Mouse (Mus musculus): Measurements from ENCODE around the gene Meis2. TPM values are rescaled to one million over a fixed set of nuclear protein-coding genes. Genes with fewer than 3 reads are reported as not detected.

Gene Meis2
- polyA plus RNA-seq, 2 experiments from 2014 or later: 0.26 TPM; not detected in 1

DNA sequence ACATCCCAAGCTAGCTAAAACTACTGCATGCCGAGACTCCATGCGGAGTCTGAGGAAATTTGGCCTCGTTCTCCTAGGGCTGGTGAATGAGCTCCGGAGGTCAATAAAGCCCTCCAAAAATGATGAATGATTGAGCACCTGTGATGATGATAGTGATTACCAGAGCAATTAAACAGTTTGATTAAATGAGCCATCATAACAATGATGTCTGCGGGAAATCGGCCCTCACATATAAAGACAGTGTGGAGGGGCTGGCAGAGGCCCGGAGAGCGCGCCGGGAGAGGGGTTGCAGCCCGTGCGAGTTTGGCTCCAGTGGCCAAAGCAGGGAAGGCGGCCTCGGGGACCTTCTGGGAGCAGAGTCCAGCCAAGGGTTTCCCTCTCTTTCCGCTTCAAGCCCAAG, 2.1 kb upstream of the Meis2 start:
- ATAC-seq: no peak

DNA sequence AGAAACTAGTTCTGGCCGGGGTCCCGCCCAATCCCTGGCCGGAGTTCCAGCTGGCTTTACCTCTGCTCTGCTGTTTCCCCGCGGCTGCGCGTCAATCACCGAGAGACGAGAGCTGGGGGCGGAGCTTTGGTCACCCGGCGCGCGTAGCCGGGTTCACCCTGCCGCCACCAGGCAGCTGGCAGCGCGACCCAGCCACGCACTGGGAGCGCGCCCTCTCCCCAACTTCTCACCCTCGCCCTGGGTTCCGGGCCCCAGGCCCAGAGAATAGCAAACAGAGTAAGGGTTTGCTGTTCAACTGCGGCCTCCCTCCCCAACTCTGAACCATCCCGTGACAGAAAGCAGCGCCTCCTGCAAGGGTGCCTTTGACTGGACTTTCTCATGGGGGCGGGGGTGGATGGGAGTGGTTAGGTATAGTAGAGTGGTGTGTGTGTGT, 1.4 kb upstream of the Meis2 start:
- peak; percentile 56 for ATAC-seq

DNA sequence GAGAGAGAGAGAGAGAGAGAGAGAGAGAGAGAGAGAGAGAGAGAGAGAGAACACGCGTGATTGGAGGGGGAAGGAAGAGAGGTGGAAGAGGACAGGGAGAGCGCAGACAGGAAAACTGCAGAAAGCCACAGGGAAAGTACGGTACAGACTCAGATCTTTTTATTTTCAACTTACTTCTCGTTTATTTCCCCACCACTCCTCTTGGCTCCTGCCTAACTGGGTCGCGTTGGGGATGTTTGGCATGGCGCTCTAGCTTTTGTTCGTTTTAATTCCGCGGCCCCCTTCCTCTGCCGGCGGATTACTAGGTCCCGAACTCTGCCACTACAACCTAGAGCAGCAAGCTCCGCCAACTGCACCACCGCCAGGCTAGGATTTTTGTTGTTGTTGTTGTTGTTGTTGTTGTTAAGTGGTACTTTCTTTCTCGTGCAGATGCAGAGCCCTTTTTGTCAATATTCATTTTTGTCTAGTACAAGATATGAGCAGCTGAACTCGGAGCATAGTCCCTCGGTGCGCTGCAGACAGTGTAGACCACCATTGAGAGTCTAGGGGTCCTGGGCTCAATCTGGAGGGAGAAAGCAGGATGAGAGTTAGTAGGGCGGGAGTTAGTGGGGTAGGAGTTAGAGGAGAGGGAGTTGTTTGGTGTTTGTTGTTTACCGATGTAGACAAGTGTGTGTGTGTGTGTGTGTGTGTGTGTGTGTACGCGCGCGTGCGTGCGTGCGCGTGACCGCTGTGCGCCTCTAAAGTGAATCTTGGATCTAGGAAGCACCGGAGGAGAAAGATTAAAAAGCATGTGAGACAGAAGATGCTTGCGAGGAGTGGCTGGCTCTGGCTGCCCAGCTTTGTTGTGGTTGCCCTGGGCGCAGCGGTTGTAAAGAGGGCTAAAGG, 660 bp upstream of the Meis2 start:
- ATAC-seq: peak; percentile 5

DNA sequence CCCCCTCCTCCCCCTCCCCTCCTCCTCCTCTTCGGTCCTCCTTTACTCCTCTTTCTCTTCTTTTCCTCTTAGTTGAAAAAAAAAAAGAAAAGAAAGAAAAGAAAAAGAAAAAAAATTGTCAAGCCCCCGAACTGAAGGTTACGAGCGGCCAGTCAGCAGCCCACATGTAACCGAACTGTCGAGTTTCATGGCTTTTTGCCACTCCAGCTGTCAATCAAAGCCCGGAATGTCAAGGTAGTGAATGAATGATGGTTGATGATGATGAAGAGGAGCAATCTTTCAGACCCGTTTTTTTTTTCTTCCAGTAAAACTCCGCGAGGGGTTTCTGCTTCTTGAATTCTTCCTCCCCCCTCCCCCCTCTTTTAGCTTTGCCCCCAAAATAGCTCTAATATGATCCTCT, 582 bp downstream of the Meis2 start:
- ATAC-seq: no peak

DNA sequence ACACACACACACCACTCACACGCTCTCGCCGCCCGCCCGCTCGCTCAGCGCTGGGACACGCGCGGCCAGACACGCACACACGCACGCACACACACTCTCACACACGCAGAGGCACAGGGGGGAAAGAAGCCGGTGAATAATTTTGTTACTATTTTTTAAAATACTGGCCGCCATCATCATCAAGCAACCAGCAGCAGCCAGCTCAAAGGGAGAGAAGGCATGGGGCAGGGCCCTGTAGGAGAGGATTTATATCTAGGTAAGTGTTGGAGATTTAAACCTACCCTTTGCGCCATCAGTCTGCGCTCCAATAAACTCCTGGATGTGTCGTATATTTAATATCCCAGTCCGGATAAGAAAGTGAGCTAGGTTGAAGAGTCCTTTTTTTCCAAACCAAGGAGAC, 1.1 kb downstream of the Meis2 start:
- ATAC-seq: peak; percentile 11

DNA sequence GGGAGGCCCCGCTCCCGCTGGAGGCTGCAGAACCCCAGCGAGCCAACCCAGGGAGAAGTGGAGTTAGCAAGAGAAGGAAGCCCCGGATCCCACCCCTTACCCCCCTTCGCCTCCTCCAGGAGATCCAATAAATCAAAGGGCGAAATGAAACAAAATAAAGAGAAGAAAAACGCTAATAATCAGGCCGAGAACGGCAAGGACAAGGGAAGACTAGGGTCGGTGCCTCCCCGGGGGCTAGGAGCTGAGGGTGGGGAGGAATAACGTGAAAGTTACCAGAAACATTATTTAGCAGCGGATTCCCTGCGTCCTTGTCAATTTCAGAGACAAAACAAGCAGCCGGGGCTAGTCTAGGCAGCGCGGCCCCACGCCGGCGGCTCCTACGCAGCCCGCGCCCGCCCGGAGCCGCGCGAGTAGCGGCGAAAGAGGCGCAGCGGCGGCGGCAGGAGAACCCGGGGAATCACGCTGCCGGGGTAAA, 1.8 kb downstream of the Meis2 start:
- no peak for ATAC-seq

DNA sequence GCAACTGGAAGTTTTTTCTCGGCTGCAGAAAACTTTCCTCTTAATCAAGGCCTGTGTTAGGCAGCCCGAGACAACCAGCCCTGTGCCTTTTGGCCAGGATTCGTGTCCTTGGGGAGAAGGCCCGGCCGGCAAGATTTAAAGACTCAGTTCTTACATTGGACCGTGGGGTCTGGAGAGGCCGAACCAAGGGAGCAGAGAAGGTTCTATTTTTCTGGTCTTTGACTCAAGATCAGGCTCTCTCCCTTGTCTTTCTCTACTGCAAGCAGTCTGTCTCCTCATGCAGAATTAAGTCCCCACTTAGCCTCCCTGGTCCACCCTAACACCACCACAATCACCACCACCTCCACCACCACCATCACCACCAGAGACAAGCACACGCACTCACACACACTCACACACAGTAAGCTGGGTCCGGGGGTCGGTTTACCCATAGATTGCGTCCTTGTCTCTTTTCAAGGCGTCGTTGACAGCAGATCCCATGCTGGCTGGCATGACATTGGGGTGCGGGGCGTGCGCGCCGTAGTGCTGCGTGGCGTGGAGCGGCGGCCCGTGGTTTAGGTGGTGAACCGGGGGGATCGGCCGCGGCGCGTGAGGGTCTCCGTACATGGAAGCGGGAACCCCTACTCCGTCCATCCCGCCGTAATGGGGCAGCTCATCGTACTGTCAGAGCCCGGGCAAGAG, 2.7 kb downstream of the Meis2 start:
- ATAC-seq: no peak

DNA sequence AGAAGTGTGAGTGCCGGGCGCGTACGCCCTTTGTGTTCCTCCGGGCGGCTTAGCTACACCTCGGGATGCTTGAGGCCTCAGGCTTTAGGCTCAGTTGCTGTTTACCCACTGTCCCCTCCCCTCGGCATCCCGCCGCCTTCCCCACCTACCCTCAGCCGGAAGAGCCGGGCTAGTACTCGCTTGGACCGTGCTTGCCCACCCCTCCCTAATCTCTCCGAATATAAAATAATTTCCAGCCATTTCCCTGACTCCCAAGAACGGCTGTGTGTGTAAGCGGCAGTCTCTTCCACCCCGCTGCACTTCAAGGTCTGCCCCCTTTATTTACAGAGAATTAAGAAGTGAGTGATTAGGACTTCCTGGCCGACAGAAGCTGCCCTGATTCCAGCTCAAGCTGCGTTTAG, 3.4 kb downstream of the Meis2 start:
- no peak for ATAC-seq

DNA sequence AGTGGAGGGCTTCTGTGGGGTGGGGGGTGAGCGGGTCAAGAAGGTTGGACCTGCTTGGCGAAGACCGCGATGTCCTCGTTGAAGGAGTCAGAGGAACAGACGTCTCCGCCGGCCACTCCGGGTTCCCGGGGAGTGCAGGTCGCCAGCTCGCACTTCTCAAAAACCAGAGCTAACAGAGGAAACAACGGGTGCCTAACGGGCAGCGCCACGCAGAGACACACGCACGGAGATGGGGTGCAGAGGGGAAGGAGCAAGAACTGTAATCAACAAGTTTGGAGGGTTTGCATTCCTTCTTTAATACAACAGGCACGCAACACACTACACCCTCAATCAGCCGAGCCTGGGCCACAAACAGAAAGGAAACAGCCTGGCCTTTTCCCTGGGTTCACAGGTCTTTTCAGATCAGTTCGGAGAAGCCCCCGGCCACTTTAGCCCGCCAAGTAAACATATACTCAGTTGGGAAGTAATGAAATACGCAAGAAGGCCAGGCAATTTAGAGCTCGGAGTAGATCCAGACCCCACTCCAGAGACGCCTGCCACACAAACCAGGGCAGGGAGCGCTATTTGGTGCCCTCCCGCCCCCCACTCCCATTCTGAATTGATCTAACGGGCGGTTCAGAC, 4.1 kb downstream of the Meis2 start:
- ATAC-seq: no peak

DNA sequence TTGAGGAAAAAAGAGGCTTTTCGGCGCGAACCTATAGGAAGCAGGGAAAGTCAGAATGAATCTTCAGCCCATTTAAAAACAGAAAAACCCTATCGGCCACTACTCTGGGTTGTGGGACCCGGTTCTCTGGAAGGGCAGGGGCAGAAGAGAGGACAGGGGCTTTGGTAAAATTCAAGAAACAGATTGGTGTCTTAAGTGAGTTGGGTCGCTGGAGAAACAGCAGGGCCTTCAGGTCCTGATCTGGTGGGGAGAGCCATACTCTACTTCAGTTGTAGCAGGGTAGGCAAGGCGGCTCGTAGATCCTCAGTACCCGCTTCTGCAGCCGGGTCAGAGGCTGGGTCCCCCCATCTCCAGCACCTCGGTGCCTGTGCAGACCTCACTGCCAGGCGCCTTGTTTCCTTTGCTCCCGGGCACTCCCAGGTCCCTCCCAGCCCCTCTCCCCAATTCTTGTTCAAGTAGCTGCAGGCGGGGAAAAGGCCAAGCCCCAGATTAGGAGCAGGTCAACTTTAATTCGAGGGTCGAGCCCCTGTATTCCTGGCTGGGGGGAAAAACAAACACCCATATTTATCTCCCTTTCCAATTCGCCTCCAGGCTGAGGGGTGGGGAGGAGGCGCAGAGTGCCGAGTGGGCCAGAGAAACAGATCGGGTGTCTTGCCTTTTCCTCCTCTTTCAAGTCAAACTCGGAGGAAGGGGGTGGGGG, 4.8 kb downstream of the Meis2 start:
- ATAC-seq: no peak

DNA sequence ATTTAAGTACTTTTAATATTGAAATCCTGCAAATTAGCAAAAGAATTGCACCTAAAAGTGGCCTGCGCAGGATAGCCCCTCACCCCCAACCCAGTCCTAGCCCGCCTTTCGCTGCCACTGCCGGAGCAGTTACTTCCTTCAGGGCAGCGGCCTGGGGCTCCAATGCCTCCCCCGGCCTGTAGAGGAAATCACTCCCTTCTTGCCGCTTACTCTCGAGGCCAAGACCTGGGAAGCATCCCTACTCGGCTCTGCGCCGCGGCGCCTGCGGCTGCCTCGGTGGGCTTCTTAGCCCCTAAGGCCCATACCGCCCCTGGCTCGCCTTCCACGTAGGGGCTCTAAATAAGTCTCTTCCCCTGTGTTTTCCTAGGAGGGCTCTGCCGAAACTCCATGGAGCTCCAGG, 5.4 kb downstream of the Meis2 start:
- ATAC-seq: no peak

DNA sequence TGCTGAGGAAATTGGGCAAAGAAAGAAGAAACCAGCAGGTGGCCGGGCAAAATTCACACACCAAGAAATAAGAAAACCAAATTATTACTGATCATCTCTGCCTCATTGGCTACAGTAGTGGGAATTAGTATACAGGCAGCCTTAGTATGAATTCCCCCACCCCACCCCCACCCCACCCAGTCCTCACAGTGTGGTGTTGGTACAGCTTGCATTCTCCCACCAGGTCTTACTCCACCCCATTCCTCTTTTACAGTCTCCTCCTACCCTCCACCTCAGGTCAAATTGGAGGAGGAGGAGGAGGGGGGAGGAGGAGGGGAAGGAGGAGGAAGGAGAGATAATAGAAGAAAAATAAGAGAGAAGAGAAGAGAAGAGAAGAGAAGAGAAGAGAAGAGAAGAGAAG, 6.0 kb downstream of the Meis2 start:
- no peak for ATAC-seq

DNA sequence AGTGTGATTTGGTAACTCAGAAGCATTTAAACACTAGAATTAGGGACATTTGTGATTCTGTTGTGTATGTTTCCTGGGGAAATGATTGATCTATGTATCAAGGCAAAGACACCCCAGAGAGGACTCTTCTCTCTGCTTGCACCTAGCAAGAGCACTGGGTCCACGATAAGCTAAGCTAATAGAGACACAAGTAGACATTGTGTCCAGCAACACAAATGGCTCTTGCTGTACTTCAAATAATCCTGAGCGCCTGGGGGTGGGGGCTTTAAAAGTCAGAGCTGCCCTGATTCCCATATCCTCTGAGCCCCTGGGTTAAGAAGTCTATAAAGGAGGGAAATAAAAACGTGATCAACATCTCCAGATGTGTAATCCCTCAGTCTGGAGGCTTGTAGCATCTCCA, 6.6 kb downstream of the Meis2 start:
- ATAC-seq: no peak

DNA sequence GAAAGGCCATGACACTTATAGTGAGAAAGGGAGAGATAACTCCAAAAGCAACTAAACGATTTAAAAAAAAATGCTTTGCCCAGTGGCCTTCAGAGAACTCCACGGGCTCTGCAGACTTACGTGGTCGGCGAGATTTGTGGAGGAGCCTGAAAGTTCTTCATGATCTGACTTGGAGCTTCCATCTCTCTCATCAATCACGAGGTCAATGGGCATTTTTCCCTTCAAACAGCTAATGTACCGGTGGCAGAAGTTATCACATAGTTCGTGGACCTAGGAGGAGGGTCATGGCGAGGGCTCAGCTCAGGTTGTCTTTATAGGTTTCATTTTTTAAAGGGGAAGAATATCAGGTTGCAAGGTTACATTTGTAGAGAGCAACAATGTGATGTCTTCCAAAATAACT, 7.1 kb downstream of the Meis2 start:
- ATAC-seq: no peak

DNA sequence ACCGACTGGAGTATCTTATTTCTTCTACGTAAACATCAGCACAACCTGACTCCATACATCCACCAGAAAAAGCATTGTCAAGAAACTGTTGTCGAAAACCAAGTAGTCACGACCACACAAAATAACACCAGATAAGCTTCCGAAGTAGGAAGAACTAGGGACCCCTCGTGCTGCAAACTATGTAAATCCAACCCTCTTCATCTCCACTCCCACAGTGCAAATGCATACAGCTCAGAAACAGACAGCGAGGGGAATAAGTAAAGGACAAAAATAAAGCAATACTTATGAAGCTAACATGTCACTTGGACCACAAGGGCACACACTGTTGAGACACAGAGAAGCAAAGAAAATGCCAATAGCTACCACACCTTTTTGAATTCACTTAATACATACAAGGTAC, 8.8 kb downstream of the Meis2 start:
- no peak for ATAC-seq

DNA sequence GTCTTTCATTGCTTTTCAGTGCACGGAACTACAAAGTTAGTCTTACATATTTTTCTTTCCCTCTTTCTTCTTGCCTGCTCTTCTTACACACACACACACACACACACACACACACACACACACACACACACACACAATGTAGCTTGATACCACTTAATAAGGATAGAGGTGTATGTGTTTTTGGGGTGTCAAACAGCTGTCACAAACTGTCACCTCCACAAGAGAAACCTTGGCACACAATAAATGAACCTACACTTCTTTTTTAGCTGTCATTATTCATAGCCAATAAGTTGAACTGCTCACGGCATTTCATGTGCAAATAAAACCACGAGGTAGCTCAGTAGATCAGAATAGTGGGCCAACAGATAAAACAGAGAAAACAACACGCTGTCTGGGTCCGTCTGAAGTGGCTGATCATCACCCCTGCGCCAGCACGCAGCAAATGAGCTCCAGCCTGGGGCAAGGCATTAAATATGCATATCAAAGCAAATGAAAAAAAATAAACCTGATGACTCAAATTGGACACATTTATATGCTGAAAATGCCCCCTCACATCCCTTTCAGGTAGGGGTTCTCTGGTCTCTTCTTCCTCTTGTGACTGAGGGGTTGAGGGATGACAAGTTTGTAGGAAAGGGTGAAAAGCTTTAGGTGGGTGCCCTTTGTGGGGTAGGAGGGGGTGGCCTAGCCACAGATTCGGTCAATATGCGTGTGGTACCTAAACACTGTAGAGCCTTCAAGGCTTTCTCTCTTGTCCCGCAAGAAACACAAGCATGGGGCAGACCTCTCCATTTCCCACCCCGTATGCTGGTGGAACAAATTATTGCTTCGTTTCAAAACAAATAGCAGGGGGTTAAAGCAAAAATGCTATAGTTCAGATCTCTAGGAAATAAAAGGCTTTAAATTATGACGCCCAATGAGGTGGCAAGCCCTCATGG, 9.7 kb downstream of the Meis2 start:
- no peak for ATAC-seq

DNA sequence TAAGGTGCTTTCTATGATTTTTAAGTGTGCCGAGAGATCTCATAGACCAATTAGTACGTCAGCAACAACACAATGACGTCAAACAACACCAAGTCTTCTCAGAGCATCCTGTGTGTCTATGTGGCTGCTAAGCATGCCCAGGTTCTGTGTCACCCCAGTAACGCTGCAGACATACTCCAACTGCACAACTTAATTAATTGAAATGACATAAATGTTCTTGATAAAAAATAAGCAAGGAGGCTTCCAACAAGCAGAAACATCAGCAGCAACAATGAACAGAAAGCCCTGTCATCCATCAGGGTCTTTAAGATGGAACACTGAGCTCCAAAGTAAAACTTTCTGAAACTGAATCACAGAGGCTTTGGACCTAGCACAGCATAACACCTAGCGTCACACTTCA, 11.7 kb downstream of the Meis2 start:
- no peak for ATAC-seq

DNA sequence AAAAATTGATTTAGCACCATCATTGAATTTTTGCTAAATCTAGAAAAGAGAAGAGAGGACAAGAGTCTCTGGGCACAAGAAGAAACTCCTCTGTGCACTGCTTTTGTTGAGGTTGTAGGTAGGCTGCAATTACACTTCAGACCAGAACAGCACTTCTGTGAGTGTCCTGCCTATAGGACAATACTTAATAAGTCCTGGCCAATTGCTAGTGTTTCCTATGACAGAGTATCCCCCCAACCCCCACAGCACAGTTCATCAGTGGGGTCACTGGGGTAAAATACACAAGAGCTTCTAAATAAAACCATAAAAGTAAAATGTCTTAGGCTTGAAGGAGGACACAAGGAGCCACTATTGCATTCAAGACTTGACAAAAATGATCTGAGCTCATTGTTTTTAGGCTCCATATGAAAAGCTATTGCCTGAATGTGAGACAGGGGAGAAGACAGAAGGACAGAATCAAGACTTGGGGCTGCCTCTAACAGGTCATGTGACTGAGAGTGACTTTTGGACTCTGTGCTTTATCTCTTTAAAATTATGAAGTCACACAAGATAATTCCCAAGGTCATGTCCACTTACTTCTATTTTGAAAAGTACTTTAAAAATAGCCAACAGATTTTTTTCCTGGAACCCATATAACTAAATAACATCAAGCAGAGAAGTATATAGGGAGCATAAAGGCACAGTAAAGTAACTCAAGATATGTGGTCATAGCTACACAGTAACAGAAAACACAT, 12.8 kb downstream of the Meis2 start:
- ATAC-seq: no peak

DNA sequence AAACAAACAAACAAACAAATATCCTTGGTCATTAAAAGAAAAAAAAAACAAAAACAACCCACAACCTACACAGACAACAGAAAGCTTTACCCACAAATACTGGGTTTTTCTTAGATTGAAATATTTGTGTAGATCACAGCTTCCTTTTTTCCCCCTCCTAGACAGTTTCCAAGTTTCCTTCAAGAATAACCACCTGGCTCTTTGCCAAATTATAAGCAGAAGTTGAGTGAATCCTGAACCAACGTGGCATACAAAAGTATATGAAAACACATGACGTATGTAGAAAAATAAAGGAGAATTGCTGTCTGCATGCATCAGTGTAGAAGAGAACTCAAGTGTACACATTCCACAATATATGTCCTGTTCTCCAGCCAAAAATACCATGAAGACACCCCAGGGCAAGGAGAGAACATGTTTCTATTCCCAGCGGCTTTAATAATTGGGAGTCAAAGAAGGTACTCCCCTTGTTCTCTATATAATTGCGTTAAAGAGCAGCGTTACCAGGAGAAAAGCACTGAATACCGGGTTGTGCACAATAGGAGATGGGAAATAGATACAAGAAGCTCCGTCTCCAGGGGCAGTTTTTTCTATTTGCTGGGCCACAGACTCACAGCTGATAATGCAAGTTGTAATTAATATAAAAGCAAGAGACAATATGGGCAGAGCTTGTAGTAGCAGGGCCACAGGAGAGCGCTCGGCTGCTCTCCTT, 13.6 kb downstream of the Meis2 start:
- no peak for ATAC-seq

DNA sequence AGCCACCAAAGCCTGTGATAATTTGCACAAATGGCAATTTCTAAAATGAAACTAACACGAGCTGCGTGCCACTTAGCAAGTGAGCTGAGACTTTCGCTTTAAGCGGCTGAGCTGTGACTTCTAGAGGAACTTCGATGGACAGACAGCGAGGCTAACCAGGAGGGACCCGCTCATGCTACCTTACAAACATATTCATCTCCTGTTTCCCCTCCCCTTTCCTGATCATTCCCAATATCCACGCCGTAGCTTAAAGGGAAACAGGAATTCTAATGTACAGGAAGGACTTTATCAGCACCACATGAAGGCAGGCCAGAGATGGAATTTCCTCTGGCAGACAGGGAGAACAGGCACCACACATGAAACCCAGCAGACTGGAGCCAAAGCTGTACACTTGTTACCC, 15.9 kb downstream of the Meis2 start:
- ATAC-seq: no peak

Measured in activated CD4-positive, CD25-positive, alpha-beta regulatory T cell, adult 4 months (primary cell).